Mouse (Mus musculus) cerebellum, postnatal 10 days (tissue): ENCODE measurements around the gene Trpc2.

Experiments
- DNase-seq, 2 experiments: peaks; one replicate each; pipeline ENCODE4 v3.0.0; 2021; ENCODE audit warnings: mixed read lengths in 2 of 2

Trpc2 gene

DNA sequence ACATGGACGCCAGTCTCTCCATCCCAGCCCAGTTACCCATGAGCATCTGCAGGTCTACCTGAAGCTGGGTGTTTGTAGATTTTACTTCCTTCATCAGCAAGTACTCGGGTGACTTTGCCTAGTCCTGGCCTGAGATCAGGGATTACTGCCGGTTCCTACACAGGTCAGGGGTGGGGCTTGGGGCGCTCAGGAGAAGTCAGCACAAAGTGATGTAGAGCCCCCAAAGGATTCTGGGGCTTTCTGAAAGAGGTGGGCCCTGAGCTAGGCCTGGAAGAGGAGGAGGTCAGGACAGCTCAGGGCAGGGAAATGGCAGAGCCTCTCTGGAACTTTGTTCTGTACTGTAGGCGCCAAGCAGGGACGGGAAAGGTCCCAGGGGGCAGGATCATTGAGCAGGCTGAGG lies 19.8 kb downstream of the Trpc2 start:
- no peak for DNase-seq

GRCm38 (mm10) chr7:102103555-102103954 lies 20.6 kb downstream of the Trpc2 start:
- no peak for DNase-seq

DNA sequence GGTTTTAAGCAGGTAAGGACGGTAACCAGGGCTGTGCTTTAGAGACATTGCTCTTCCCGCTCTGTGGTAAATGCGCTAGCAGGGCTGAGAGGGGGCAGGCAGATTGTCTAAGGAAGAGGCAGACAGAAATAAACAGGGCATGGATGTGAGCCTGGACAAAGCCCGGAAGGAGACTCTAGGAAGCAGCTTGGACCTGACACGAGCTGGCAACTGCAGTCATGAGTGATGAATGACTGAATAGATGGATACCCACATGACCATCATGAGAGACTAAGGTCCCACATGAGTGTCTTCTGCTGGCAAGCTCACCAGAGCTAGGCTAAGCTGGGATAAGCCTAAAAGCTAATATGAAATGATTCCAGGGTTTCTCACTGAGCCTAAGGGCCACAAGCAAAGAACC lies 21.2 kb downstream of the Trpc2 start:
- DNase-seq: peak; percentile 51 to 61

- peak; percentile 63 to 66 for DNase-seq
Observed at GRCm38 (mm10) chr7:102106700-102107141, 23.8 kb downstream of the Trpc2 start.

- no peak for DNase-seq
Observed at GRCm38 (mm10) chr7:102108206-102108605, 25.3 kb downstream of the Trpc2 start.

DNA sequence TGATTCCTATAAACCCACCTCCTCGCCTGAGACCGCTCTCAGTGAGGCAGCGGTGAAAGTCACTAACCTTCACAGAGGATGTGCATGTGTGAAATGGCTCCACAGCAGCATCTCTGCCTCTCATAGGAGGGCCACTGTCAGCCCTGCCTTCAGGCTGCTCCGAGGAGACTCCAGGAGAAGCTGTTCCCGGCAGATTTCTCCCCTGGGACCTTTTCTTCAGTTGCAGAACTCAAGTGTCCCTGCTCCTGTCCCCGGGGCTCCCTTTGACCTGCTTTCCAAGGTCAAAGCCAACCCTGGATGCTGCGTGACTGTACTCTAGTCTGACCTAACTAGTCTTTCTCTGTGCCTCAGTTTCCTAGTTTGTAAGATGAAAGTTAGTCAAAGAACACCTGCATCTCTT lies 26.3 kb downstream of the Trpc2 start, which contains the start of gene Art5:
Art5 (minus strand) TSS at position 319 of the 400 bp plus-strand sequence.
- DNase-seq: no peak

DNA sequence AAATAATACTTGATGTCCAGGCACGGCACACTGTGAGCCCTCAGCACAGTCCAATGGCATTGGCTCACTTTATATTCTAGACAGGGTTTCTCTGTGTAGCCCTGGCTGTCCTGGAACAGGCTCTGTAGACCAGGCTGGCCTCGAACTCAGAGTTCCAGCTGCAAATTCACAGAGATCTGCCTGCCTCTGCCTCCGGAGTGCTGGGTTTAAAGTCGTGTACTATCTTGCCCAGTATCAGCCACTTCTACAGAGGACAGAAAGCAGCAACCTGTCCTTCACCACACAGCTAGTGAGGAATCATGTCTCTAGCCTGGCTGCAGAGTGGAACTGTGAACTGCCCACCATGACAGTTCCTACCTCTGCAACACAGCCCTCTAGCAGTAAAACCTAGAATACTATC lies 26.8 kb downstream of the Trpc2 start:
- DNase-seq: no peak

GRCm38 (mm10) chr7:102113151-102113729 lies 30.3 kb downstream of the Trpc2 start:
- no peak for DNase-seq

DNA sequence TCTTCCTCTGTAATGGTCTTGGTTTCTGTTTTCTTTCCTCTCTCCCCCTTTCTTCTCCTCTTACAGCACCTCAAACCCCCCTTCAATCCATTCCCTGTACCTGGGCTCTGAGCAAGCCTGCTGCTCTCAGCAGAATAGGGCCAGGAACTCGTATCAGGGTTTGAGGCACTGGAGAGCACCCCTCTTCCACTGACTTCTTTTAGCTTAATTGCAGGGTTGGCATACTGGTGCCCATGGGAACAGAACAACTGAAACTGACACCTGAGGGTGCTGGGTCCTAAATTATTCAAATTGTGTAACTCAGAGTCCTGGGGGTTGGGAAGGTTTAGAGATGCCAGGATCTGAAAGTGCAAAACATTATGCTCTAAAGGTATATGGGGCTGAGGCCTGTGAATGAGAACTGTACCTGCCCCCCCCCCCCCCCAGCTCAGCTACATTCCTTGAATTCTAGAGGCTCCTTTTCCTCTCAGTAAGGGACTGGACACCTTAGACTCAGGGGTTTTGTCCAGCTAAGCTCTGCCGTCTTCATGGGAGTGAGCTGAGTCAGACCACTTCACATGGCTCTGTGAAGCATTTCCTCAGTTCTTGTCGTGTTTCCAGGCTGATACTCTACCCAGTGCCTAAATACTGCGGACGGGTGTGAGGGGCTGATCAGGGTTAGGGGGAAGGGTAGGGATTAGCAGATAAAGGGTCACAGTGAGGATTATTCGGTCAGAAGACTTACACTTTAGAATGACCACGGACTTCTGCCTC lies 33.8 kb downstream of the Trpc2 start, which contains the start of gene Chrna10:
Chrna10 (minus strand) TSS at position 250 of the 753 bp plus-strand sequence.
- no peak for DNase-seq

DNA sequence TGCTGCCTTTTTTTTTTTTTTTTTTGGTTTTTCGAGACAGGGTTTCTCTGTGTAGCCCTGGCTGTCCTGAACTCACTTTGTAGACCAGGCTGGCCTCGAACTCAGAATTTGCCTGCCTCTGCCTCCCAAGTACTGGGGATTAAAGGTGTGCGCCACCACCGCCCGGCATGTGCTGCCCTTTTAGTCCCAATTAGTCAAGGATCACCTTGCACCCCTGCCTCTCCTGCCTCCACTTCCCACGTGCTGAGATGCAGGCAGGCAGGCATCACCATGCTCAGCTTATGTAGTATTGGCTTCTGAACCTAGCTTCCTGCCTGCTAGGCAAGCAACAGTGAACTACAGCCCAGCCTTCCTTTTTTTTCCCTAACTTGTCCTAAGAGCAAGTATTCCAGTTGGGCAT lies 34.5 kb downstream of the Trpc2 start:
- DNase-seq: no peak

- peak; percentile 62 to 78 for DNase-seq
Observed at GRCm38 (mm10) chr7:102120326-102120725, 37.4 kb downstream of the Trpc2 start.

DNA sequence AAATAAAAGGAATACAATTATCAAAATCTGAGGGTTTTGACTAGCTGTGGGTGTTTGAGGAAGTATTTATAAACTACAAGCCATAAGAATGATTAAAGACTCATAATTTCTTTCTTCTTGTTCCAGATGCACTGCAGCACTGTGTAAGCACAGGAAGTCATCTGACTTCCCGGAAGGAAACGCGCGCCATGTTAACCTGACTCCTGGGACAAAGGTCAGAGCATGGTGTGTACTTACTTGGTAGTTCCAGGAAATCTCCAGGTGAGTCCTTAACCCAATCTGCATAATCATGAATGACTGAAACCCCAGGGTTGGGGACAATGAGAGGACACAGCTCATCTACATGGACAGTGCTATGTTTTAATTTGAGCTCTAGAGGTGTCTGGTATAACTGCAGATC lies 49.5 kb downstream of the Trpc2 start:
- DNase-seq: no peak

DNA sequence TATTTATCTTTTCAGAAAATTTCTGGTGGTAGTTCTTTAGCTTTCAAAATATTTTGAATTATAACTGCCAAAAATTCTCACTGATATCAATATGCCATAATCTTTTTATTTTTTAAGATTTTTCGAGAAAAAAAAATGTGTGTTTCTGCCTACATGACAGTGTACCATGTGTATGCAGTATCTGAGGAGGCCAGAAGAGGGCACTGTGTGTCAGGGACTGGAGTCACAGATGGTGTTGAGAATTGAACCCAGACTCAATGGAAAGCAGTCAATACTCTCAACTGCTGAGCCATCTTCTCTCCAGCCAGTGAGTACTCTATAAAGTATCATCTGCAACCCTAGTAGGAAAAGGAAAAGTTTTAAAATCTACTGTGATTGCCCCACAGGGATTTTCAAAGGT lies 54.5 kb downstream of the Trpc2 start:
- peak; percentile 65 to 70 for DNase-seq

DNA sequence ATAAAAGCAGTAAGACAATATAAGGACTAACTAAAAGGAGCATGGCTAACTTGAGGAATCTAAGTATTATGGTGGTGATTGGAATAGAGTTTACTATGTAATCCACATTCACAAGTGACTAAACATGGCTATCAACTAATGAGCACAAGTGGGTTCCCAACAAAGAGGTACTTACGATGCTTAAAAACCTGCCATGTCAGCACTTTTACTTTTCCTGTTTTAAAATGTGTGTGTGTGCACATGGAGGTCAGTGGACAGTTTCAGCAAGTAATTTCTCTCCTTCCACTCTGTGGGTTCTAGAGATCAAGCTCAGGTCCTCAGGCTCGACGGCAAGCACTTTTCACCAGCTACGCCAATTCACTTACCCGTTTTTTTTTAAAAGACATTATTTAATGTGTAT lies 55.0 kb downstream of the Trpc2 start:
- no peak for DNase-seq
